Mouse (Mus musculus): ENCODE results near the gene Rbp1.

The Rbp1 gene

DNA sequence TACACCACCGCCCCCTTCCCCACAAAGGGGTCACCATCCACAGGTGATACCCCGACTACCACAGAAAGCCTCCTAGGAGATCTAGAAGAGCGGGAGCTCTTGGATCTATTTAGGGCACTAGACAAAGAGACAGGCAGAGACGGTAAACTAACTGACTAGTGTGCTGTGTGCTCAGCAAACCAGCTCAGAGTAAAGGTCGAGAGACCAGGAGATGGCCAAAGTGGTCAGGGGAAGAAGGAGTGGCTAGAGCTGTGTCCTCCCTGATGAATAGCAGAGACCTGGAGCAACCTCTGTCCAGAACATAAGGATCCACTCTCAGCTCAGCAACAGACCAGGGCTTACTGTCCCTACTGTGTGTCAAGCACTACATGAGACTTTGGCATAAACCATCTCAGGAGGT, at the start of gene Rbp1:
Rbp1 (plus strand) TSS at position 306 of the 400 bp plus-strand sequence.
- ATAC-seq (ENCODE audit: low TSS enrichment), result no peak

- no peak for ATAC-seq (ENCODE audit: low TSS enrichment)
Measured at GRCm38 (mm10) chr9:98373358-98373757, 49.4 kb upstream of the Rbp1 start.

GRCm38 (mm10) chr9:98374897-98375296, 47.9 kb upstream of the Rbp1 start:
- ATAC-seq (ENCODE audit: low TSS enrichment), result peak; percentile 80

DNA sequence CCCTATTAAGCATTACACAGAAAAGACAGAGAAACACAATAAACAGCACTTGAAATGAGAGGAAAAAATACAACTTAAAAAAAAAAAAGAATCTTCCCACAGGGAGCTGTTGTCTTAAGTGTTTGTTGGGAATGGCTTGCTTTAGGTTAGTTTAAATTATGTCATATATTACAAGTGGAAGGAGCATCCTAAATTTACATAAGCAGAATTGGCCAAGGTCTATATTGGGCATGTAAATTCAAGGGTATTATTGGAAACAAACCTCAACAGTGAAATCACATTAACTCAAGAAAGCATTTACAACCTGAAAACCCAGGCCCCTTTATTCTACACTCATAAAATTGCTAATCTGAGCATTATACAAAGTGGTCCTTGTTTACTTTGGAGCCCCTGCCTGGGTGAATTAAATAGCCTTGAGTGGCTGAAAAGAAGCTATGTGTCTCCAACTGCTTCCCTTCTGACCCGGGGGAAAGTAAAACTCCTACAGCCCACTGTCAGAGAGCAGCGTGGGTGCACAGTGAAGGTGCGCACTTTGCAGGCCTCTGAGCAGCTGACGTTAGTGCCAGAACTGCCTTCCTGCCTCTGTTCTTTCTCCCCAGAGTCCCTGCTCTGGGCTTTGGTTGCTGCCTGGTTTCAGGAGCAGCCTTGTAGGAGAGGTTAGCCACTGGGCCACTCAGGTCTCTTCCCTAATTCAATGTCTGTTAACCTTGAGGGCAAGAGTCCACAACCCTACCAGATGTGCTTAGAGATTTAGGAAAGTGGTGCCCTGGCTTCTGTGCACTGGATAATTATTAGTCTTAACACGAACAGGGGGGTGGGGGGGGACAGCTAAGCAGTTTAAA, 47.2 kb upstream of the Rbp1 start:
- ATAC-seq (ENCODE audit: low TSS enrichment), result 0 out of 2 replicates have a peak, but pooled peaks have one; percentile 6

DNA sequence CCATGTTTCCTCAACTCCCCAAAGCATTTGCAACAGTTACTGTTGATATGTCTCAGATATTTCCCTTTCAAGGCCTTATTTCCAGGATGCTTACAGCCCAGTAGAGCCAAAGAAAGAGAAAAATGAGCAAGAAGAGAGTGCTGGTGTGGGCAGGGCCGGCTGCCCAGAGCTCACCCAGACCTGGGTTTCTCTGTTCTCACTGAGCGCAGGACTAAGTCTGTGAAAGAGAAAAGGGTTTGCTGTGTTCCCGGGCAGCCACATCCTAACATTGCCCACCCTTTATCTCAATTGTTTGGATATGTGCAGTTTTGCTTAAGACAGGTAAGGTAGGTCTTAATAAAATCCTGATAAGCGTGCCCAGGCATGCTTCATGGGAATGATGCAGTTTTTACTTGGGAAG, 43.0 kb upstream of the Rbp1 start:
- no peak for ATAC-seq (ENCODE audit: low TSS enrichment)

DNA sequence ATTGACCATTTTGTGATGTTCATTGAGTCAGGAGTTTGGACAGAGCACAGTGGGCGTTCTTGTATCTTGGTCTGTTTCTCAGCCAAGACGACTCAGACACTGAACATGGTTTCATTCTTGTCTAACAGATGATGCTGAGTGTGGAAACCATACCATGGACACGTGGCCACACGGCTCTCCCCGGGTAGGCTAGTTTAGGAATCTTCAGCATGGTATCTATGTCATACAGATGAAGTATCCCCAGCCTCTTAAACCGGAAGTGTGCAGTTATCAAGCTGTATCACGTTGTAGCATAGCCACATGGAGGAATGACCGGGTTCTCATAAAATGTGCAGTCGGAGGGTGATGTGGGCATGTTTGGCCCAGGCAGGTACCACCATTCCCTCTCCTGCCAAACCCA, 42.2 kb upstream of the Rbp1 start:
- no peak for ATAC-seq (ENCODE audit: low TSS enrichment)

GRCm38 (mm10) chr9:98387741-98388632, 34.8 kb upstream of the Rbp1 start:
- ATAC-seq (ENCODE audit: low TSS enrichment), result peak; percentile 60

- ATAC-seq (ENCODE audit: low TSS enrichment), result peak; percentile 93
Measured at GRCm38 (mm10) chr9:98388633-98388965, 34.2 kb upstream of the Rbp1 start.

DNA sequence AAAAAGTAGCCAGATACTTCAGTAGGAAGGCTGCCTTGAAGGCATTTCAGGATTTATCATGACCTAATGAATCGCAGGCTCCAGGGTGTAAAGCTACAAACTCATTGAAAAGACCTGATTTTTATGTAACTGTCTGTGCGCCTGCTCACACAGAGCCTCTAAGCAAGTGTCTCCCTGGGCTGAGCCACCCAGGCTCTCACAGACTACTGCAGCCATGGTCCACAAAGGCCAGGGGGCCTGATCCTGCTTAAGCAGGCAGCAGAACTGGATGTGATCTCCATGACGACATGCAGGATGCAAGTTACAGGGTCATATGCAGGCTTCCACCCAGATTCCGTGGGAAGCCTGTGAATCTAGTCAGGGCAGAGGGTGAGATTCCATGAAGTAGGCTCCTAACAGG, 29.3 kb upstream of the Rbp1 start:
- ATAC-seq (ENCODE audit: low TSS enrichment), result no peak

DNA sequence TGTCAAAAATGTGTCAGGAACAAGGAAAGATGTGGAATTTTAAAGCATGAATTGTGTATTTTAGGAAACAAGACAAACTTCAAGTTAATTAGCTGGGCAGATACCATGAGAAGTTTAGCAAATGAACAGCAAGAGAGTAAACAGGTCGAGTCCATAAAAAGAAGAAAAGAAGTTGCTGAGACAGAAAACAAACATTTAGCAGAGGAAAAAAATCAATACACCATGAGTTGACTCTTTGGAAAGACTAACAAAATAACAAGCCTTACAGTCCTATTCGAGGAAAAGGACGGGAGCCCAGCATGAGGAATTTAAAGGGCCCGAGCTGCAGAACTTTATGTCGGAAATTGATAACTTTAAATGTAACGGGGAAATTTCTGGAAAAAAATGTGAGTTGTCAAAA, 25.6 kb upstream of the Rbp1 start:
- ATAC-seq (ENCODE audit: low TSS enrichment), result no peak

DNA sequence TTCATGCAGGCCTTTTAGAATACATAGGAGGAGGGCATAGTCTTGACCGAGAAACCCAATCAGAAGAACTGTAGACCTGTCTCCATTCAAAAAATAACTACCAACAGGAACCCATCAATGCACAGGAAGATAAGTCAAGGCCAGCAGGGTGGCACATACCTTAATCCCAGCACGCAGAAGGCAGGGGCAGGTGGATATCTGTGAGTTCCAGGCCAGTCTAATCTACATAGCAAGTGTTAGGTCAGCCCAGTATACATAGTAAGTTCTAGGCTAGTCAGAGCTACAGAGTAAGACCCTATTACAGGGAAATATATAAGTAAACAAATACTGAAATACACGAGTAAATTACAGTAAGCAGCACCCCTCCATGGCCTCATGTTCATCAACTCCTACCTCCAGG, 24.9 kb upstream of the Rbp1 start:
- ATAC-seq (ENCODE audit: low TSS enrichment), result no peak

DNA sequence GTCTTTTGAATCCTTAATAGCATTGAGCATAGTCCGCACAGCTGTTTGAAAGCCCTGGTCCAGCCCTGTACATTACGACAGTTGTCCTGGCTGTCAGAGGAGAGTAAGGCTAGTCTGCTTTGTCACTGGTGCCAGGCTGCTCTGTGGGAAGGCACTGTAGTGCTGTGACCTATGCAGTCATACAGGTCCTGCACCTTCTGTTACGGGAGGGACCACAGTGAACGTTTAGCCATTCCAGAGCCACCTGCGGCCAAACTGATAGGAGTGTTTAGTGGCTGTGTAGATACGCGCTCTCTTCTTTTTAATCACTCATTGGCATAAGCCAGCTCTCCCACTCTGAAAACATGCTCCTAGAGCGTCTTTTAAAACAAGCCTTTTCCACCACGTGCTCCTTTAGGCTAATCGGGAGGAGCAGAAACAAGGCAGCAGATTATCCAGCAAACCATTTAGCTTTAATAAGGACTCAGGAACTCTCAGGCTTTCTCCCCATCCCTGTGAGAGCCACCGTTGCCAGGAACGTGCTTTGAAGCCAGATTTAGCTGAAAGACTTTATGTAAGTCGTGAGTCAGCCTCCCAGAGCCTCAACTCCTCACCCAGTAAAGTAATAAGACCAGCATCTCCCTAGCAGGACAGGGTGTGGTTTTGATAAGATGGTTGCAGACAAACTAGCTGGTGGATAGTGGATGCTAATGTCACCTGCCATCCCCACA, 22.4 kb upstream of the Rbp1 start:
- peak; percentile 92 for ATAC-seq (ENCODE audit: low TSS enrichment)

DNA sequence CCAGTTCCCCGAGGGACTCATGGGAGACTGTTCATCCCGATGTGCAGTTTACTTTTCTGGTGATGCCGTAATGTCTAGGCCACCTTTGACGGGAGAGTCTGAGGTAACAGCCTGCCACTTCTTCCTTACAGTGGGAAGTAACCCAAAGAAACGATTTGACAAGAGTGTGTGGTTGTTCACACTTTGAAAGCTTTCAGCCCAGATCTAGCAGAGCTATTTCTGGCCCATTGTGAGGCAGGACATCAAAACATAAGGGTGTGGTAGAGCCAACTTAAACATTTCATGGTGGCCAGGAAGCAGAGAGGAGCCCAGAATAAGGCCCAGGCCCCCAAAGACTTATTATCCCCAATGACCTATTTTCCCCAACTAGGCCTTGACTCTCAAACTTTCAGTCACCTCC, 21.1 kb upstream of the Rbp1 start:
- 0 out of 2 replicates have a peak, but pooled peaks have one; percentile 39 for ATAC-seq (ENCODE audit: low TSS enrichment)

GRCm38 (mm10) chr9:98407771-98408170, 15.0 kb upstream of the Rbp1 start:
- ATAC-seq (ENCODE audit: low TSS enrichment), result no peak

DNA sequence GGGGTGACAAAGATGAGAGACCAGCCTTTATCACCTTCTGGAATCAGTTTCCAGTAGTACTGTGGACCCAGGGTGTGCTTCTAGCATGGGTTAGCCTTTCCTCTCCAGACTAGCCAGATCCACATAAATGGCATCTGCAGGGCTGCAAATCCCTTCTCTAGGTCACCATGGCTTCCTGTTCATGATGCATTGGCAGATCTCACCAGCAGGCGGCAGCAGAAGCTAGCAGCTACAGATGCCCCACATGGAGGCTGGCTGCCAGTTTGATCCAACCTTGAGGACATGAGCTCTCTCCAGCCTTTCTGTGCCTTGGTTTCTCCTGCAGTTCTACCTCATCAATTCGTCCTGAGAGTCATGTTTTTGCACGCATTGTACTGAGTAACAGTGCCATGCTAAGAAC, 13.6 kb upstream of the Rbp1 start:
- peak; percentile 90 for ATAC-seq (ENCODE audit: low TSS enrichment)

DNA sequence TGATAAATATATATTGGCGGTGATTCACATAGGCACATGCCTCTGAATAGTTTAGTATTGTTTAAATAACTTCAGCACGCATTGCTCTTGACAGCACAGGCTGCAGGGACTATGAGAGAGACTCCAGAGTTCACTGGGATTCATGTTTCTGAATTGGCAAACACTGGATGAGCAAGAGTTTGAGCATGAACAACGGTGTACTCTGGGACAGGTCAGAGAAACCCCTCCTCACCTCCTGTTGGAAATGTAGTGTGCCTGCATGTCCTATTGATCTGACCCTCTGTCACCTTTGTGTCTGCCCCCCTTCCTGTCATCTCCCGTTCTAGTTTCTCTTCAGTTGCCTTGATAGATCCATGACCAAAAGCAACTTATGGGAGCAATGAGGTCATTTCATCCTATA, 7.3 kb upstream of the Rbp1 start:
- no peak for ATAC-seq (ENCODE audit: low TSS enrichment)

GRCm38 (mm10) chr9:98417919-98418318, 4.8 kb upstream of the Rbp1 start:
- ATAC-seq (ENCODE audit: low TSS enrichment), result peak; percentile 52; the same call in 1 of the 2 replicates

GRCm38 (mm10) chr9:98418346-98418745, 4.4 kb upstream of the Rbp1 start:
- no peak for ATAC-seq (ENCODE audit: low TSS enrichment)

DNA sequence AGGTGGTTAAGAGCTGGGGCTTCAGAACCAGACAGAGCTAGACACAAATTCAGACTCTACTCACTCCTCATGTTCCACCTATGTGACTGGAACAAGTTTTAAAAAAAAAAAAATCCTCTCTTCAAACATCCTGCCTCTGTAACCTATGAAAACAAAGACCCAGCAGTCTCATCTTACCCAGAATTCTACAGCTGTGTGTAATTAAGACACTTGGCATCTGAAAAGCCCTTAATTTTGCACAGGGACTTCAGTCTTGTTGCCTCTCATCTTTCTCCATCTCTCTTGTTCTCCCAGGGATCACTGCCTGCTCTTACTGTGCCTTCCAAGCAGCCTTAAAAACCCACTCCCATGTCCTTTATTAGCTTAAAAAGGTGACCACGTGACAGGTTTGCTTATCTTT, 2.1 kb upstream of the Rbp1 start:
- ATAC-seq (ENCODE audit: low TSS enrichment), result no peak

- ATAC-seq (ENCODE audit: low TSS enrichment), result no peak
Measured at GRCm38 (mm10) chr9:98421903-98422302, 858 bp upstream of the Rbp1 start.

DNA sequence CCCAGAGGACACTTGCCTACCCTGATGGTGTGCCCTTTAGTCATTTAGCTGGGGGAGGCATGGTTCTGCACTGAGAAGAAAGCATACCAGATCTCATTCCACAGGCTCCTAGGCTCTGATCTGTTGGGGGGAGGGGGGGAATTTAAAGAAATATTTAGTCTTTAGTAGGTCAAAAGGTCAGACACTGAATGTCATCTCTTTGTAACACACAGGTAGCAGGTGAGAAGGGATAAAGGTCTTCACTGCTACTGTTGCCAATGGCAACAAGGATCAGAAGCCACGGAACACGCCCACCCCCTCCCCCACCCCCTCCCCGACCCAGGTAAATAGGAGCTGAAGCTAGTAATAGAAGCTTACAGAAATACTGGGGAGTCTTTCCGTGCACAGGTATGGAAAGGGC, 930 bp downstream of the Rbp1 start:
- no peak for ATAC-seq (ENCODE audit: low TSS enrichment)

DNA sequence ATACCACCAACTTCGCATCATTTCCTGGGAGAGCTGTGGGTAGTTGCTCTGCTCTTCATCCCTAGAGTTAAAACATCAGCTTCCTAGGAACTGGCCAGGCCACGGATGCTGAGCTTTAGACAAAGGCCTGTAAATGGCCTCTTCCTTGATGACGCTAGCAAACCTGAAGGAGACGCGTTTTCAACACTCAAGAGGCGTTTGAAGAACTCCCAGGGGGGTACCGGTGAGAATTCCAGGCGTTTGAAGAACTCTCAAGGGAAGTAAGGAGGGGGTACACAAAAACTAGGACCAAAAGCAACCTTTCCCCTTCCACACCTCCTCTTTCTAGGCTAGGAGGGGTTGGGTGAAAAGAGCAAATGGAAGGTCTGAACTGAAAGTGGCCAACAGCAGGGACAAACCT, 1.5 kb downstream of the Rbp1 start:
- no peak for ATAC-seq (ENCODE audit: low TSS enrichment)
